Mouse (Mus musculus): ENCODE measurements around the gene Dyrk2. TPM values are rescaled to one million over a fixed set of nuclear protein-coding genes. Genes with fewer than 3 reads are reported as not detected.

Gene Dyrk2
- total RNA-seq, 2 experiments from 2014 or later = 11.7 to 16.6 TPM

GRCm38 (mm10) chr10:118852554-118852953 lies 17.5 kb downstream of the Dyrk2 start:
- no peak for ATAC-seq (replicated peaks; ENCODE audit: low FRiP score, low TSS enrichment, poor library complexity, severe bottlenecking)

- no peak for ATAC-seq (replicated peaks; ENCODE audit: low FRiP score, low TSS enrichment, poor library complexity, severe bottlenecking)
These were observed 21.5 kb downstream of the Dyrk2 start for GRCm38 (mm10) chr10:118848501-118848900.

- ATAC-seq (replicated peaks; ENCODE audit: low FRiP score, low TSS enrichment, poor library complexity, severe bottlenecking) = no peak
These were observed 22.9 kb downstream of the Dyrk2 start for GRCm38 (mm10) chr10:118846991-118847545.

- ATAC-seq (replicated peaks; ENCODE audit: low FRiP score, low TSS enrichment, poor library complexity, severe bottlenecking) = no peak
These were observed 29.4 kb downstream of the Dyrk2 start for GRCm38 (mm10) chr10:118840598-118840997.

- no peak for ATAC-seq (replicated peaks; ENCODE audit: low FRiP score, low TSS enrichment, poor library complexity, severe bottlenecking)
These were observed 30.5 kb downstream of the Dyrk2 start for GRCm38 (mm10) chr10:118839343-118840141.

- no peak for ATAC-seq (replicated peaks; ENCODE audit: low FRiP score, low TSS enrichment, poor library complexity, severe bottlenecking)
These were observed 32.4 kb downstream of the Dyrk2 start for GRCm38 (mm10) chr10:118837636-118838035.

- ATAC-seq (replicated peaks; ENCODE audit: low FRiP score, low TSS enrichment, poor library complexity, severe bottlenecking) = no peak
These were observed 38.8 kb downstream of the Dyrk2 start for GRCm38 (mm10) chr10:118831190-118831589.

GRCm38 (mm10) chr10:118829641-118830040 lies 40.4 kb downstream of the Dyrk2 start:
- no peak for ATAC-seq (replicated peaks; ENCODE audit: low FRiP score, low TSS enrichment, poor library complexity, severe bottlenecking)

GRCm38 (mm10) chr10:118827116-118827515 lies 42.9 kb downstream of the Dyrk2 start:
- ATAC-seq (replicated peaks; ENCODE audit: low FRiP score, low TSS enrichment, poor library complexity, severe bottlenecking) = no peak

GRCm38 (mm10) chr10:118824830-118825229 lies 45.2 kb downstream of the Dyrk2 start:
- ATAC-seq (replicated peaks; ENCODE audit: low FRiP score, low TSS enrichment, poor library complexity, severe bottlenecking) = no peak

- no peak for ATAC-seq (replicated peaks; ENCODE audit: low FRiP score, low TSS enrichment, poor library complexity, severe bottlenecking)
These were observed 49.1 kb downstream of the Dyrk2 start for GRCm38 (mm10) chr10:118820901-118821300.

- ATAC-seq (replicated peaks; ENCODE audit: low FRiP score, low TSS enrichment, poor library complexity, severe bottlenecking) = no peak
These were observed 50.2 kb downstream of the Dyrk2 start for GRCm38 (mm10) chr10:118819846-118820245.

- no peak for ATAC-seq (replicated peaks; ENCODE audit: low FRiP score, low TSS enrichment, poor library complexity, severe bottlenecking)
These were observed 52.9 kb downstream of the Dyrk2 start for GRCm38 (mm10) chr10:118817089-118817488.

GRCm38 (mm10) chr10:118811945-118812344 lies 58.1 kb downstream of the Dyrk2 start:
- ATAC-seq (replicated peaks; ENCODE audit: low FRiP score, low TSS enrichment, poor library complexity, severe bottlenecking) = no peak

- ATAC-seq (replicated peaks; ENCODE audit: low FRiP score, low TSS enrichment, poor library complexity, severe bottlenecking) = 0 out of 2 replicates have a peak, but pooled peaks have one; percentile 27
These were observed 58.9 kb downstream of the Dyrk2 start for GRCm38 (mm10) chr10:118810908-118811711.

Measured in megakaryocyte-erythroid progenitor cell, adult 5-6 weeks (primary cell).